Mouse (Mus musculus) heart, postnatal 0 days (tissue): ENCODE data around the gene Pde3a.

Experiments
- CTCF ChIP-seq: IDR thresholded peaks from 2 replicates; pipeline ENCODE4 v1.5.1; 2016; ENCODE audit warnings: antibody characterized with exemption, control low read depth, low read depth
- EP300 ChIP-seq: IDR thresholded peaks from 2 replicates; pipeline ENCODE4 v1.6.1; 2016; ENCODE audit warnings: antibody characterized with exemption, low read depth

DNA sequence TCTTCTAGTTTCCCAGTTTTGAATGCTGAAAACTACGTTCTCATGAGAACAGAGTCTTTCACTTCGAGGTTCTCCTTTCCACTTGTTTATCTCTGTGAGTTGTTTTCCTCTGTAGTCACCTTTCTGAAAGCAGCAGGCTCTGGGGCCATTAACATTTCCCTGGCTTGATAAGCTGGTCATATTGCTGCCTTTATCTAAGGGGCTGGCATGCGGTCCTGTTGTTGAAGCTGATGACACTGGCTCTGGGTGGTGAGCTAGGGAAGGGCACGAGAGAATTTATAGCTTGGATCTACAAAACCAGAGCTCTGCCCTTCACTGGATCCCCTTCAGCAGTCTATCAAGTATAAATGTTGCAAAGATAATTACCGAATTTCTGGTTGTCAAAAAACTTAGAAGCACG is 24.6 kb downstream of the Pde3a start:
- TF ChIP-seq CTCF (no peak), EP300 (peak; percentile 92)
